Mouse (Mus musculus): ENCODE results near the gene Bbs10.

DNA sequence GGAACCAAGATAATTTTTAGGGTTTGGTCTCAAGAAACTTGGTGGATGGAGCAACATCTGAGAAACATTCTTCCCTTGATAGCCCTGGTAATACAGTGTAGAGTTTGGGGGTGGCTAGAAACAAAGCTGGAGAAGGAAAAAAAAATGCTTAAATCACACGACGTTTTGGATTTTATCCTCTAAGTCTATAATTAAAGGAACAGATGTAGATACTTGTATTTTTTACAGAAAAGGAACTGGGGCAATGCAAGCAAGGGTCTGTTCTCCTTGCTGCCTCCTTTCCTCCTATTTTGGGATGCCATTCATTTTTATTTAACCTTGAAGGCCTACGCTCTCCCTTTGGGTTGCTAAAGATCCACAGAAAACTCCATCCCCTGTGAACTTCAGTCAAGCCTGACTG, 17.5 kb downstream of the Bbs10 start:
- no peak for TF ChIP-seq CTCF (IDR thresholded peaks at IDR 0.05; ENCODE audit: low read depth)
- no peak for TF ChIP-seq EP300 (IDR thresholded peaks at IDR 0.05; ENCODE audit: low read depth)
